Mouse (Mus musculus) stomach, embryonic 16.5 days (tissue): Measurements from ENCODE around the gene Map4k4. TPM values are rescaled to one million over a fixed set of nuclear protein-coding genes. Genes with fewer than 3 reads are reported as not detected.
A peak's percentile ranks its signal among the peaks of the same experiment; 100 is the strongest.

Experiments
- ATAC-seq: fragments of 200-750 bp; cut with Nextera tagmentation; 2 replicates; pipeline ENCODE4 v1.8.0; 2017; ENCODE audit warnings: moderate number of reproducible peaks, moderate TSS enrichment; ENCODE audit not compliant: insufficient read depth, low FRiP score
- H3K27ac ChIP-seq: fragments of 300-500 bp; sonication (generic); 2 replicates; pipeline ENCODE4 v1.5.1; 2014; ENCODE audit warnings: low read length
- H3K27me3 ChIP-seq: fragments of 300-500 bp; sonication (generic); 2 replicates; pipeline ENCODE4 v1.6.1; 2014; ENCODE audit warnings: low read length, control low read depth, mixed read lengths; ENCODE audit not compliant: control insufficient read depth, insufficient read depth
- H3K36me3 ChIP-seq: fragments of 300-500 bp; sonication (generic); 2 replicates; pipeline ENCODE4 v1.6.1; 2014; ENCODE audit warnings: low read length; ENCODE audit not compliant: control insufficient read depth, insufficient read depth
- H3K4me1 ChIP-seq: fragments of 300-500 bp; sonication (generic); 2 replicates; pipeline ENCODE4 v1.6.1; 2014; ENCODE audit warnings: low read length, control low read depth, mixed read lengths; ENCODE audit not compliant: control insufficient read depth, insufficient read depth
- H3K4me2 ChIP-seq: fragments of 300-500 bp; sonication (generic); 2 replicates; pipeline ENCODE4 v1.6.1; 2014; ENCODE audit warnings: low read depth, low read length, mixed read lengths
- H3K4me3 ChIP-seq: fragments of 300-500 bp; sonication (generic); replicated peaks from 2 replicates; pipeline ENCODE4 v1.5.1; 2014; ENCODE audit warnings: mild to moderate bottlenecking, low read length
- H3K9ac ChIP-seq: fragments of 300-500 bp; sonication (generic); 2 replicates; pipeline ENCODE4 v1.6.1; 2014; ENCODE audit warnings: low read length
- H3K9me3 ChIP-seq: fragments of 300-500 bp; sonication (generic); replicated peaks from 2 replicates; pipeline ENCODE4 v1.6.1; 2016; ENCODE audit warnings: low read length, control low read depth; ENCODE audit not compliant: control insufficient read depth
- WGBS: fragments of 180-500 bp; shearing (Covaris S2); extraction: QIAGEN DNeasy Blood & Tissue Kit; methylation state at CpG from one replicate; pipeline ENCODE4 v1.1.7; 2014; 5-methylcytosine and 5-hydroxymethylcytosine counted together
- polyA plus RNA-seq: library from polyadenylated mRNA; unstranded; fragments of >200 nt; fragmentation: Nextera tagmentation; extraction: Ambion mirVana; gene quantifications from 2 replicates; pipeline ENCODE4 v1.2.1, GENCODE M21; 2015

The Map4k4 gene
- polyA plus RNA-seq = 15.3 and 16.2 TPM in 2 replicates

DNA sequence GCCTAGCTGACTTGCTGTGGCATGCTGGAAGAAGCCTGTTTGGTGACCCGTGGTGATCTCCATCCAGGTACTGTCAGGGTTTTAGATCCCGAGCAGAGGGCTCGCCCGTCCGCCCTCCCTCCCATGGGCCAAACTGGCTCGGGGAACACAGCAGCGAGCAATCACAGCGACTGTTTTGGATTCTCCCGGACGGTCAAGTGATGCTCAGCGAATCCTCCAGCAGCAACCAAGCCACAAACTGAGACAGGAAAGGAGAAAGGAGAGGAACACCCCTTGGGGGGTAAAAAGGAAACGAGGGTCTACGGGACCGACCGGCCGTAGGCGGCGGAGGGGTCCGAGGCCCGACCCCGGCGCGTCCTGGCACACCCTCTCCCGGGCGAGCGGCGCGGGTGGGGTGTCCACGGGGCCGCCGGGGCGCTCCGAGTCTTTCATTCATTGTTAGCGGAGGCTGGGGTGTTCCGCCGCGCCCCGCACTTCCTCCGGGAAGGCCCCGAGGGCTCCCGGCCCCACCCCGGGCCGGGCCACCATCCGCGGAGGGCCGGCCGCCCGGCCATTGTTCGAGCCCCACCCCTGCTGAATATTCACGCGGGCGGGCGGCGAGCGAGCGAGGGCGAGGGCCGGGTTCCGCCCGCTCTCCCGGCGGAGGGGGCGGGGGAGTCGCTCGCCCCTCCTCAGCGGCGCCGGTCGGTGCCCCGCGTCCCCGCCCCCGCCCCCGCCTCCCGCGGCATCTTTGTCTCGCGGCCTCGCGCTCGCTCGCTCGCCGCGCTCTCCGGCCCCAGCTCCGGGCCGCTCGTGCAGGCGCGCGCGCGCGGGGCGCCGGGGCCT is at the start of gene Map4k4:
TSS of gene Map4k4 (plus strand) at position 733 of the 825 bp plus-strand sequence.
- no peaks in the 10 kb centered on the region for H3K36me3 ChIP-seq
- WGBS = under 1% methylated on average over 88 of the region's 97 CpGs
- ATAC-seq = peak; percentile 92
- no peaks in the 10 kb centered on the region for H3K9me3 ChIP-seq
- no peaks in the 10 kb centered on the region for H3K27me3 ChIP-seq
- peak within 1 kb of the TSS; percentile 97 for H3K4me3 ChIP-seq
- peak within 1 kb of the TSS; percentile 98 for H3K27ac ChIP-seq
- peak within 1 kb of the TSS; percentile 100 for H3K9ac ChIP-seq
- peaks cover 33% of the 10 kb centered on the region for H3K4me1 ChIP-seq
- H3K4me2 ChIP-seq = peak within 1 kb of the TSS; percentile 77

DNA sequence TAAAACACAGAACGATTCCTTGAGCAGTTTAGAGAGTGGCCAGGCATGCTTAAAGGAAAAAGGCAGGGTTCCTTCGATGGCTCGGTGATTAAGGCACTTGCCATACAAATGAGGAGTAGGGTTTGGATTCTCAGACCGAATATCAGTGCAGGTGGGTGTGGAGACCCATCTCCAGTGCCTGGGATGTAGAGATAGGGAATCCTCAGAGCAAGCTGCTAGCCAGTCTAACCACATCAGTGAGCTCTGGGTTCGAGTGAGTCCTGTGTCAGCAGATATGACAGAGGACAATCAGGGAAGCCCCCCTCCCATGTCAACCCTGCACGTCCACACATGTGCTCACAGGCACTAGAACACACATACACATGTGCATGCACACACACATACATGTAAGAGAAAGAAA is 44.8 kb upstream of the Map4k4 start:
- WGBS = 85% methylated on average over 6 of the region's 6 CpGs
- Histone ChIP-seq H3K36me3 (no peaks in the 10 kb centered on the region), H3K27ac (no peak overlapping the region), H3K4me2 (no peak overlapping the region), H3K27me3 (no peaks in the 10 kb centered on the region), H3K9me3 (no peaks in the 10 kb centered on the region), H3K9ac (no peak overlapping the region), H3K4me3 (no peak overlapping the region), H3K4me1 (0 out of 2 replicates have a peak, but pooled peaks cover 6% of the 10 kb centered on the region)
- no peak for ATAC-seq

GRCm38 (mm10) chr1:39856795-39857447 is 43.8 kb upstream of the Map4k4 start:
- Histone ChIP-seq H3K4me1 (no peaks in the 10 kb centered on the region), H3K36me3 (no peaks in the 10 kb centered on the region)
- 83% methylated on average over 7 of the region's 7 CpGs for WGBS

GRCm38 (mm10) chr1:39857448-39857820 is 43.3 kb upstream of the Map4k4 start:
- Histone ChIP-seq H3K9ac (no peak overlapping the region), H3K4me2 (no peak overlapping the region), H3K4me1 (no peaks in the 10 kb centered on the region), H3K27ac (no peak overlapping the region), H3K27me3 (no peaks in the 10 kb centered on the region), H3K4me3 (no peak overlapping the region), H3K9me3 (no peaks in the 10 kb centered on the region), H3K36me3 (no peaks in the 10 kb centered on the region)
- no peak for ATAC-seq
- 82% methylated on average over 6 of the region's 6 CpGs for WGBS

More at GRCm38 (mm10) chr1:39856795-39857447, 43.8 kb upstream of the Map4k4 start:
- Histone ChIP-seq H3K27ac (no peak overlapping the region), H3K9ac (no peak overlapping the region), H3K27me3 (no peaks in the 10 kb centered on the region), H3K4me2 (no peak overlapping the region), H3K4me3 (no peak overlapping the region), H3K9me3 (no peaks in the 10 kb centered on the region)
- no peak for ATAC-seq

- Histone ChIP-seq H3K4me1 (no peaks in the 10 kb centered on the region), H3K27me3 (no peaks in the 10 kb centered on the region), H3K4me2 (no peak overlapping the region), H3K4me3 (no peak overlapping the region), H3K27ac (no peak overlapping the region), H3K9me3 (no peaks in the 10 kb centered on the region), H3K36me3 (no peaks in the 10 kb centered on the region), H3K9ac (no peak overlapping the region)
- ATAC-seq = no peak
- 26% methylated on average over 6 of the region's 6 CpGs for WGBS
These were observed 41.5 kb upstream of the Map4k4 start for GRCm38 (mm10) chr1:39859213-39859612.

- H3K4me3 ChIP-seq = no peak overlapping the region
- 79% methylated on average over 9 of the region's 9 CpGs for WGBS
- no peaks in the 10 kb centered on the region for H3K27me3 ChIP-seq
- no peak for ATAC-seq
- H3K9me3 ChIP-seq = no peaks in the 10 kb centered on the region; the same call in 1 of the 2 replicates
- H3K4me2 ChIP-seq = no peak overlapping the region
- no peak overlapping the region for H3K9ac ChIP-seq
- H3K4me1 ChIP-seq = peaks cover 29% of the 10 kb centered on the region
- no peak overlapping the region for H3K27ac ChIP-seq
- no peaks in the 10 kb centered on the region for H3K36me3 ChIP-seq
These were observed 34.2 kb upstream of the Map4k4 start for GRCm38 (mm10) chr1:39866367-39867141.

DNA sequence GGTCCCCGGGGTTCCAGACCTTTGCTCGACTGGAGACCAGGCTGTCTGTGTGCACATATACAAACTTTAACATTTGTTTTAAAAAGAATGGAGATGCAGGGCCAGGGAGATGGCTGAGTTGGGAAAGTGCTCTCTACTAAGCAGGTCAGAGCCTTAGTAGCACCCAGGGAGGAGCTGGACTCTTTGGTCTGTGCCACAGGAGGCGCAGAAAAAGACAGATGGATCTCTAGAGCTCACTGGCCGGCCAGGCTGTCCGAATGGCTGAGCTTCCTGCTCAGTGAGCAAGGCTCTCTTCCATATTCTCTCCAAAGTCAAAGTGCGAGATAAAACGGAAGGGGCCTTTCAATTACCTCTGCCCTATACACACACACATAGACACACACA is 33.6 kb upstream of the Map4k4 start:
- Histone ChIP-seq H3K27ac (no peak overlapping the region), H3K4me2 (no peak overlapping the region), H3K4me1 (peaks cover 29% of the 10 kb centered on the region), H3K9me3 (no peaks in the 10 kb centered on the region; the same call in 1 of the 2 replicates), H3K9ac (no peak overlapping the region), H3K4me3 (no peak overlapping the region), H3K27me3 (no peaks in the 10 kb centered on the region), H3K36me3 (no peaks in the 10 kb centered on the region)
- ATAC-seq = no peak
- 54% methylated on average over 7 of the region's 7 CpGs for WGBS

DNA sequence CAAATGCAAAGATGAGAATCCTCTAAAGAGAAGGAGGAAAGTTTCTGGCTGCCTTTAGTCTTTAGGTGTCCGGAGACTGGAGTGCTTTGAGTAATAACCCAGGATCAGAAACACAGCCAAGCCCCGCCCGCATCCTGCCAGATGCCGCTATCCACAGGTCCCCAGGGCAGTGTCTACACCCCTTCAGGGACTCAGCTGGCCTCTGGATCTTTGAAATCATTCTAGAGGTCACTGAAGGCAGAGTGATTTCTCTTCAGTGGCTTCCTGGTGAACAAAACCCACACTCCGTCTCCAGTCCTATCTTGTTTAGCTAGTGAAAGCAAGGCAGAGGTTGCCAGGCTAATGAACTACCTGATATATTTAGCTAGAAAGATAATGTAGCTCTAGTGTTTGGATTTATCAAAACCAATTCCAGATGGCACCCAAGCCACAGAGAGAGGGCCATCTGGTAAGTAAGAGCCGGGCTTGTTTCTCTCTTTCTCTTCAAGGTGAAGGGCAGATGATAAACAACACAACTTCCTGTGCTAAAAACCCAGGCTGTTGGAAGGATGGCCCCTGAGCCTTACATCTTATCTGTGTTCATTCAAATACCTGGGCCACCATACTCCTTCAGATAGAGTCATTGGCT is 32.6 kb upstream of the Map4k4 start:
- Histone ChIP-seq H3K4me2 (no peak overlapping the region), H3K9ac (no peak overlapping the region), H3K9me3 (no peaks in the 10 kb centered on the region; the same call in 1 of the 2 replicates), H3K27me3 (no peaks in the 10 kb centered on the region), H3K27ac (peak overlapping the region; percentile 22), H3K4me1 (peaks cover 29% of the 10 kb centered on the region), H3K36me3 (no peaks in the 10 kb centered on the region), H3K4me3 (no peak overlapping the region)
- ATAC-seq = no peak
- WGBS = 15% methylated on average over 6 of the region's 6 CpGs
